Mouse (Mus musculus): Measurements from ENCODE around the gene Zbtb1. TPM values are rescaled to one million over a fixed set of nuclear protein-coding genes. Genes with fewer than 3 reads are reported as not detected.
A peak's percentile ranks its signal among the peaks of the same experiment; 100 is the strongest.

Zbtb1 gene
- polyA plus RNA-seq, 1 experiment = 0.89 TPM

- TF ChIP-seq CTCF (IDR thresholded peaks at IDR 0.05; ENCODE audit: extremely low read depth, insufficient read length, insufficient replicate concordance, low read depth, low read length) = peak; percentile 61; the same call in 1 of the 2 replicates
- no peak for TF ChIP-seq POLR2A (IDR thresholded peaks at IDR 0.05; ENCODE audit: low read depth, low read length)
- Histone ChIP-seq H3K4me1 (ENCODE audit: control insufficient read depth, insufficient read depth, insufficient read length, low read length) (peaks cover 7% of the 10 kb centered on the region; the same call in 1 of the 2 replicates), H3K27me3 (ENCODE audit: control insufficient read depth, insufficient read depth, low read length) (no peaks in the 10 kb centered on the region), H3K27ac (ENCODE audit: insufficient read depth, low read depth, low read length) (no peak overlapping the region), H3K36me3 (ENCODE audit: control insufficient read depth, insufficient read depth, low read length) (no peaks in the 10 kb centered on the region), H3K4me3 (ENCODE audit: low read depth, low read length) (no peak overlapping the region)
- WGBS = 36% methylated on average over 7 of the region's 7 CpGs
Observed at GRCm38 (mm10) chr12:76376649-76377048, 6.6 kb downstream of the Zbtb1 start.

DNA sequence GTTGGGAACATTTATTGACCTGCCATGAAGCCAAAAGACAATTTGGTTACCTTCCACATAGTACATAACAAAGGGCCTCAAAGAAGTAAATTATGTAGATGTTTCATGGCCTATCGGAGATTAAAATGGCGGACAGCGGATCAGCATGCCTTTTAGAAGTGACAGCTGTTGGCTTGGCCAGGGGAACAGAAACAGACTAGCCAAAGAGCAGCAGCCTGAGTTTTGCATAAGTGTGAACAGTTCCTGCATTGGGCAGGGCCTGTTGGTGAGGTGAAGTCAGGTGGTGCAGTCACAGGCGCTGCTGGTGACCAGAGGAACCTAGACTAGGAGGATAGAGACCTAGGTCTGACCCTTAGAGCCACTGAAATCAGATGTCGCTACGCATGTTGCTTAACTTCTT is 7.0 kb downstream of the Zbtb1 start:
- Histone ChIP-seq H3K4me3 (ENCODE audit: low read depth, low read length) (no peak overlapping the region), H3K36me3 (ENCODE audit: control insufficient read depth, insufficient read depth, low read length) (no peaks in the 10 kb centered on the region), H3K27ac (ENCODE audit: insufficient read depth, low read depth, low read length) (no peak overlapping the region), H3K4me1 (ENCODE audit: control insufficient read depth, insufficient read depth, insufficient read length, low read length) (peaks cover 7% of the 10 kb centered on the region; the same call in 1 of the 2 replicates), H3K27me3 (ENCODE audit: control insufficient read depth, insufficient read depth, low read length) (no peaks in the 10 kb centered on the region)
- TF ChIP-seq POLR2A (IDR thresholded peaks at IDR 0.05; ENCODE audit: low read depth, low read length) (no peak), CTCF (IDR thresholded peaks at IDR 0.05; ENCODE audit: extremely low read depth, insufficient read length, insufficient replicate concordance, low read depth, low read length) (no peak)
- WGBS = 92% methylated on average over 6 of the region's 6 CpGs

DNA sequence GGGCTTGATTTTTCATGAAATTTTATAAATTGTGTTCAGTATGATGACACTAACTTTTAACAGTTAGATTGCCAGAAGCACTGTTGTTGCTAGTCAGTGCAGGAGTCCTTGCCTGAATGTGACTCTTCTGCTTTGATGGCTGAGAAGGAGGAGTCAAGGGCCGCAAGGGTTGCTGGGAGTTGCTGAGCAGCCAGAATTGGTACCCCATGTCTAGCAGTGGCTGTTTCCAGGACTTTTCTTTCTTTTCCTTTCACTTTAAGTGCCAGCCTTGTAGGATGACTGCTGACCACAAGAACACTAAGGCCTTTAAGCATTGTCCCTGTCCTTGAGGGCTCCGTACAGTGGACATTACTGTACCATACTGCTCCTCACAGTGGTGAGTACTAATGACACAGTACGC is 7.7 kb downstream of the Zbtb1 start:
- WGBS = 84% methylated on average over 3 of the region's 3 CpGs
- no peak overlapping the region for H3K27ac ChIP-seq (ENCODE audit: insufficient read depth, low read depth, low read length)
- H3K36me3 ChIP-seq (ENCODE audit: control insufficient read depth, insufficient read depth, low read length) = no peaks in the 10 kb centered on the region
- H3K4me3 ChIP-seq (ENCODE audit: low read depth, low read length) = no peak overlapping the region
- TF ChIP-seq CTCF (IDR thresholded peaks at IDR 0.05; ENCODE audit: extremely low read depth, insufficient read length, insufficient replicate concordance, low read depth, low read length) = no peak
- no peak for TF ChIP-seq POLR2A (IDR thresholded peaks at IDR 0.05; ENCODE audit: low read depth, low read length)
- H3K27me3 ChIP-seq (ENCODE audit: control insufficient read depth, insufficient read depth, low read length) = no peaks in the 10 kb centered on the region
- H3K4me1 ChIP-seq (ENCODE audit: control insufficient read depth, insufficient read depth, insufficient read length, low read length) = peaks cover 5% of the 10 kb centered on the region; the same call in 1 of the 2 replicates

- WGBS = 89% methylated on average over 5 of the region's 5 CpGs
- TF ChIP-seq CTCF (IDR thresholded peaks at IDR 0.05; ENCODE audit: extremely low read depth, insufficient read length, insufficient replicate concordance, low read depth, low read length) = no peak
- TF ChIP-seq POLR2A (IDR thresholded peaks at IDR 0.05; ENCODE audit: low read depth, low read length) = no peak
- Histone ChIP-seq H3K27me3 (ENCODE audit: control insufficient read depth, insufficient read depth, low read length) (no peaks in the 10 kb centered on the region), H3K27ac (ENCODE audit: insufficient read depth, low read depth, low read length) (no peak overlapping the region), H3K4me3 (ENCODE audit: low read depth, low read length) (no peak overlapping the region), H3K36me3 (ENCODE audit: control insufficient read depth, insufficient read depth, low read length) (no peaks in the 10 kb centered on the region), H3K4me1 (ENCODE audit: control insufficient read depth, insufficient read depth, insufficient read length, low read length) (peaks cover 5% of the 10 kb centered on the region; the same call in 1 of the 2 replicates)
Observed at GRCm38 (mm10) chr12:76378556-76378955, 8.5 kb downstream of the Zbtb1 start.

DNA sequence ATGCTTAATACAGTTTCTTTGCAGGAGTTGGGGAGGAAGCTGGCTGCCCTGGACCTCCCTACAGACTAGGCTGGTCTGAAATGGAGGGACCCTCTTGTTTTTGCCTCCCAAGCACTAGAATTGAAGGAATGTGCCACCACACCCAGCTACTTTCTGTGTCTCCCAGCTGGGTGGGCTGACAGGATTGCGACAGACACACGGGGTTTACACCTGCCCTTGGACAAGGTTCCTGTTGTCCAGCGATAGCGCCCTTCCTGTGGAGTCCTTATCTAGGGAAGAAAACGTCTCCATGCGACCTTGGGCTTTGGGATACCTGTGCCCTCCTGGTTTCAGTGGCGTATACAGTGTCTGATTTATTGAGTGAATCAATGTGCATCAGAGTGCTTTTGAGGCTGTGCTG is 10.1 kb downstream of the Zbtb1 start:
- Histone ChIP-seq H3K4me3 (ENCODE audit: low read depth, low read length) (no peak overlapping the region), H3K27me3 (ENCODE audit: control insufficient read depth, insufficient read depth, low read length) (no peaks in the 10 kb centered on the region), H3K36me3 (ENCODE audit: control insufficient read depth, insufficient read depth, low read length) (no peaks in the 10 kb centered on the region), H3K4me1 (ENCODE audit: control insufficient read depth, insufficient read depth, insufficient read length, low read length) (peaks cover 5% of the 10 kb centered on the region; the same call in 1 of the 2 replicates), H3K27ac (ENCODE audit: insufficient read depth, low read depth, low read length) (no peak overlapping the region)
- 53% methylated on average over 7 of the region's 7 CpGs for WGBS
- TF ChIP-seq POLR2A (IDR thresholded peaks at IDR 0.05; ENCODE audit: low read depth, low read length) (no peak), CTCF (IDR thresholded peaks at IDR 0.05; ENCODE audit: extremely low read depth, insufficient read length, insufficient replicate concordance, low read depth, low read length) (no peak)

- Histone ChIP-seq H3K4me3 (ENCODE audit: low read depth, low read length) (no peak overlapping the region), H3K27me3 (ENCODE audit: control insufficient read depth, insufficient read depth, low read length) (no peaks in the 10 kb centered on the region), H3K4me1 (ENCODE audit: control insufficient read depth, insufficient read depth, insufficient read length, low read length) (no peaks in the 10 kb centered on the region), H3K36me3 (ENCODE audit: control insufficient read depth, insufficient read depth, low read length) (peaks cover 25% of the 10 kb centered on the region), H3K27ac (ENCODE audit: insufficient read depth, low read depth, low read length) (no peak overlapping the region)
- whole genome bisulfite sequencing = 90% methylated on average over 8 of the region's 8 CpGs
- TF ChIP-seq POLR2A (IDR thresholded peaks at IDR 0.05; ENCODE audit: low read depth, low read length) = no peak
- TF ChIP-seq CTCF (IDR thresholded peaks at IDR 0.05; ENCODE audit: extremely low read depth, insufficient read length, insufficient replicate concordance, low read depth, low read length) = no peak
Observed at GRCm38 (mm10) chr12:76385342-76385741, 15.3 kb downstream of the Zbtb1 start.

GRCm38 (mm10) chr12:76388794-76389193 is 18.7 kb downstream of the Zbtb1 start:
- Histone ChIP-seq H3K4me3 (ENCODE audit: low read depth, low read length) (no peak overlapping the region), H3K27me3 (ENCODE audit: control insufficient read depth, insufficient read depth, low read length) (no peaks in the 10 kb centered on the region), H3K4me1 (ENCODE audit: control insufficient read depth, insufficient read depth, insufficient read length, low read length) (no peaks in the 10 kb centered on the region), H3K36me3 (ENCODE audit: control insufficient read depth, insufficient read depth, low read length) (peaks cover 27% of the 10 kb centered on the region), H3K27ac (ENCODE audit: insufficient read depth, low read depth, low read length) (no peak overlapping the region)
- TF ChIP-seq POLR2A (IDR thresholded peaks at IDR 0.05; ENCODE audit: low read depth, low read length) = no peak
- no peak for TF ChIP-seq CTCF (IDR thresholded peaks at IDR 0.05; ENCODE audit: extremely low read depth, insufficient read length, insufficient replicate concordance, low read depth, low read length)
- 82% methylated on average over 11 of the region's 11 CpGs for WGBS

All from small intestine, adult 2 months (tissue).